Mouse (Mus musculus) heart, embryonic 14.5 days (tissue): ENCODE measurements around the gene Mfap4. TPM values are rescaled to one million over a fixed set of nuclear protein-coding genes. Genes with fewer than 3 reads are reported as not detected.

Source experiments
- polyA plus RNA-seq: library from polyadenylated mRNA; unstranded; fragments of >200 nt; fragmentation: Nextera tagmentation; extraction: Ambion mirVana; gene quantifications from 2 replicates; pipeline ENCODE4 v1.2.1, GENCODE M21; 2014

Mfap4 gene
- polyA plus RNA-seq, 1 experiment from 2014 or later: 146 TPM

Other genes starting within 250 kb of the Mfap4 start
- 35.7 and 43.8 TPM in 2 replicates for gene Aldh3a2, start 218.0 kb upstream of the Mfap4 start, polyA plus RNA-seq
- 0.35 TPM in 1 of 2 replicates, not detected in the other for gene Slc47a2, start 142.6 kb upstream of the Mfap4 start, polyA plus RNA-seq
- gene Slc47a1, start 107.1 kb upstream of the Mfap4 start, polyA plus RNA-seq: 22.0 and 25.3 TPM in 2 replicates
- gene Rnf112, start 31.3 kb upstream of the Mfap4 start, polyA plus RNA-seq: 0.15 TPM in 1 of 2 replicates, not detected in the other
- 18.6 and 23.2 TPM in 2 replicates for gene Mapk7, start 9.0 kb downstream of the Mfap4 start, polyA plus RNA-seq
- gene B9d1, start 19.7 kb downstream of the Mfap4 start, polyA plus RNA-seq: 13.3 and 15.3 TPM in 2 replicates
- gene Epn2, start 94.3 kb downstream of the Mfap4 start, polyA plus RNA-seq: 23.9 and 24.9 TPM in 2 replicates
- 7.4 and 10.3 TPM in 2 replicates for gene Grap, start 167.8 kb downstream of the Mfap4 start, polyA plus RNA-seq
- gene Fam83g, start 198.7 kb downstream of the Mfap4 start, polyA plus RNA-seq: 0.58 and 0.93 TPM in 2 replicates
- 0.13 TPM in 1 of 2 replicates, not detected in the other for gene Slc5a10, start 235.4 kb downstream of the Mfap4 start, polyA plus RNA-seq